Mouse (Mus musculus): ENCODE measurements at regions not wholly inside any gene's neighbourhood (a gene's known extent, or its start where the extent isn't known, plus 50 kb on each side); places are given as distances from the start of the nearest gene placed in this dataset. TPM values are rescaled to one million over a fixed set of nuclear protein-coding genes. Genes with fewer than 3 reads are reported as not detected.

- no peak for ATAC-seq
- 95% methylated on average over 1 of the region's 1 CpGs for WGBS
- H3K4me2 ChIP-seq (ENCODE audit: low read length), result no peak overlapping the region
- H3K36me3 ChIP-seq (ENCODE audit: control insufficient read depth, insufficient read depth, low read length), result no peaks in the 10 kb centered on the region
- no peak overlapping the region for H3K9ac ChIP-seq (ENCODE audit: low read depth, low read length)
- H3K4me3 ChIP-seq (ENCODE audit: low read length), result no peak overlapping the region
- no peaks in the 10 kb centered on the region for H3K4me1 ChIP-seq (ENCODE audit: control insufficient read depth, insufficient read depth, low read depth, low read length)
- no peak overlapping the region for H3K27ac ChIP-seq (ENCODE audit: low read depth, low read length)
- H3K27me3 ChIP-seq (replicated peaks; ENCODE audit: control insufficient read depth, insufficient read depth, low read length), result no peaks in the 10 kb centered on the region
- no peaks in the 10 kb centered on the region for H3K9me3 ChIP-seq (ENCODE audit: control insufficient read depth, low read length)
These were observed 56.4 kb upstream of the Egfr start for GRCm38 (mm10) chr11:16695596-16695995.

- H3K27ac ChIP-seq (ENCODE audit: low read depth, low read length), result no peak overlapping the region
- H3K27me3 ChIP-seq (replicated peaks; ENCODE audit: control insufficient read depth, insufficient read depth, low read length), result no peaks in the 10 kb centered on the region
- no peaks in the 10 kb centered on the region for H3K9me3 ChIP-seq (ENCODE audit: control insufficient read depth, low read length)
- no peak overlapping the region for H3K4me3 ChIP-seq (ENCODE audit: low read length)
- 57% methylated on average over 2 of the region's 2 CpGs for WGBS
- no peaks in the 10 kb centered on the region for H3K36me3 ChIP-seq (ENCODE audit: control insufficient read depth, insufficient read depth, low read length)
- no peaks in the 10 kb centered on the region for H3K4me1 ChIP-seq (ENCODE audit: control insufficient read depth, insufficient read depth, low read depth, low read length)
- no peak overlapping the region for H3K9ac ChIP-seq (ENCODE audit: low read depth, low read length)
- no peak overlapping the region for H3K4me2 ChIP-seq (ENCODE audit: low read length)
- no peak for ATAC-seq
These were observed 55.2 kb upstream of the Egfr start for GRCm38 (mm10) chr11:16696787-16697186.

- no peaks in the 10 kb centered on the region for H3K27me3 ChIP-seq (replicated peaks; ENCODE audit: control insufficient read depth, insufficient read depth, low read length)
- 86% methylated on average over 4 of the region's 4 CpGs for WGBS
These were observed 50.2 kb upstream of the Egfr start for GRCm38 (mm10) chr11:16701826-16702225.

More at GRCm38 (mm10) chr11:16701826-16702225, 50.2 kb upstream of the Egfr start:
- Histone ChIP-seq H3K9me3 (ENCODE audit: control insufficient read depth, low read length) (no peaks in the 10 kb centered on the region), H3K4me3 (ENCODE audit: low read length) (no peak overlapping the region), H3K9ac (ENCODE audit: low read depth, low read length) (no peak overlapping the region), H3K4me2 (ENCODE audit: low read length) (no peak overlapping the region), H3K36me3 (ENCODE audit: control insufficient read depth, insufficient read depth, low read length) (no peaks in the 10 kb centered on the region), H3K27ac (ENCODE audit: low read depth, low read length) (no peak overlapping the region), H3K4me1 (ENCODE audit: control insufficient read depth, insufficient read depth, low read depth, low read length) (no peaks in the 10 kb centered on the region)
- no peak for ATAC-seq

Small RNA genes in the stretch of these regions (microRNA-seq; reads per million reads assigned to microRNA genes)
- not detected for gene Gm24714

Measured in hindbrain, embryonic 16.5 days (tissue).